Mouse (Mus musculus): ENCODE data around the gene Uvrag. TPM values are rescaled to one million over a fixed set of nuclear protein-coding genes. Genes with fewer than 3 reads are reported as not detected.
A peak's percentile ranks its signal among the peaks of the same experiment; 100 is the strongest.

Uvrag gene
- polyA plus RNA-seq, 1 experiment from 2014 or later, result 16.7 TPM

DNA sequence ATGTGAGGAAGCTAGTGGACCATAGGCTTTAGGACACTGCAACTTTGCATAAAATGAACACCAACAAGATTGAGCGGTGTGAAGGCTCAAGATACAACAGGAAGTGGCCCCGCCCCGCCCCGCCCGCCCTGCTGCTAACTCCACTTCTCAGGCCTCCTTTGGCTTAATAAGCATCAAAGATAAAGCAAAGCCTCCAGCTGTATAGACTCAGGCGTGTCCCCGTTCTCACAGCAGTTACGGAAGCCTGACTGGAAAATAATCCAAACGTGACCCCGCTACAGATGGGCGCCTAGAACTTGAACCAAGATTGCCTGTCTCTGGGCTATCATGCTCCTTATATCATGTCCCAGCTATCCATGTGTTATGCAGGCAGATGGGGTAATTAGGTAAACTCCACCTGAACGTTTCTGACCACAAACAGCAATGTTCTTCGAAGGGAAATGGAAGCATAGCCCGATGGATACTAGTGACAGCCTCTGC, 153.9 kb downstream of the Uvrag start:
- H3K27me3 ChIP-seq (ENCODE audit: control insufficient read depth, insufficient read depth, low read length), result no peaks in the 10 kb centered on the region
- H3K4me3 ChIP-seq (ENCODE audit: low read depth, low read length), result no peak overlapping the region
- H3K4me1 ChIP-seq (ENCODE audit: control insufficient read depth, insufficient read depth, low read length), result peaks cover 27% of the 10 kb centered on the region
- H3K9me3 ChIP-seq (replicated peaks; ENCODE audit: control insufficient read depth, low read length), result no peaks in the 10 kb centered on the region
- H3K27ac ChIP-seq (ENCODE audit: low read depth, low read length), result no peak overlapping the region
- no peaks in the 10 kb centered on the region for H3K36me3 ChIP-seq (ENCODE audit: control insufficient read depth, insufficient read depth, low read length)
- H3K4me2 ChIP-seq, result no peak overlapping the region
- ATAC-seq (replicated peaks; ENCODE audit: insufficient number of reproducible peaks, low FRiP score, low TSS enrichment), result no peak
- 82% methylated on average over 14 of the region's 14 CpGs for WGBS (ENCODE audit: insufficient replicate concordance)
- no peak overlapping the region for H3K9ac ChIP-seq (ENCODE audit: low read depth, low read length)

DNA sequence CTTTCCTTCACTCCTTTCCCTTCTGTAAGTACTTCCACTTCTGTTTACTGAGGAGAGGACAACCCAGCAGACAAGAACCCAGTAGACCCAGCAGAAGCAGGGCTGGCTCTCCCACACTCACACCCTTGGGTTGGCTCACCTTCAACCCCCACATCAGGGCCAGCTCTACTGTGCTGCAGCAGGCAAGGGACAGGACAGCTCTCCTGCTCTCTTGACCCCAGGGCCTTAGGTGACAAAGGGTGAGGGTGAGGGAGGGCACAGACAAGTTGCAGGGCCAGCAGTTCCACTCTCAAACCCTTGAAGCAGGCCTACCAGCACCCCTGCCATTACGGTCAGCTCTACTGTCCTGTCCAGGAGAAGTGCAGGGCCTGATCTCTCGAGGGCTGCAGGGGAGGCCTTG, 155.0 kb downstream of the Uvrag start:
- Histone ChIP-seq H3K27me3 (ENCODE audit: control insufficient read depth, insufficient read depth, low read length) (no peaks in the 10 kb centered on the region), H3K4me3 (ENCODE audit: low read depth, low read length) (no peak overlapping the region), H3K36me3 (ENCODE audit: control insufficient read depth, insufficient read depth, low read length) (no peaks in the 10 kb centered on the region), H3K4me2 (peak overlapping the region; percentile 14; the same call in 1 of the 2 replicates), H3K9ac (ENCODE audit: low read depth, low read length) (no peak overlapping the region), H3K9me3 (replicated peaks; ENCODE audit: control insufficient read depth, low read length) (no peaks in the 10 kb centered on the region), H3K4me1 (ENCODE audit: control insufficient read depth, insufficient read depth, low read length) (peaks cover 27% of the 10 kb centered on the region), H3K27ac (ENCODE audit: low read depth, low read length) (peak overlapping the region; percentile 87)
- ATAC-seq (replicated peaks; ENCODE audit: insufficient number of reproducible peaks, low FRiP score, low TSS enrichment), result no peak; the same call in 1 of the 2 replicates
- WGBS (ENCODE audit: insufficient replicate concordance), result 48% methylated on average over 2 of the region's 2 CpGs

DNA sequence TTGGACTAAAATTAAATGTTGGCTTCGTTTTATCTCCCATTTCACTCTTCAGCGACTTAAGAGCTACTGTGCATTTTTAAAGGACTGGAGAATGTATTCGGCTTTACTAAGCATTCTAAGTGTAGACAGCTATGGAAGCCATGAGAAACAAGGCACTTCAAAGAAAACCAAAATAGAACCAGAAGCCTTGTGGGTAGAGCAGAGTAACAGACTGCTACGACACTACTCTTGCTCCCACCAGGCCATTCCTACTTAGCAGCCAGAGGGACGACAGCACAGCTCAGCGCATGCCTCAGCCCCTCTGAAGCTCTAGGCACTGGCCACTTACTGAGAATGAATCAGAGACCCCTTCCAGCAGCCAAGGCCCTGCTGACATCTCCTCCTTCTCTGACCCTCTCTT, 155.5 kb downstream of the Uvrag start:
- Histone ChIP-seq H3K9ac (ENCODE audit: low read depth, low read length) (no peak overlapping the region), H3K4me1 (ENCODE audit: control insufficient read depth, insufficient read depth, low read length) (peaks cover 27% of the 10 kb centered on the region), H3K4me3 (ENCODE audit: low read depth, low read length) (no peak overlapping the region), H3K27me3 (ENCODE audit: control insufficient read depth, insufficient read depth, low read length) (no peaks in the 10 kb centered on the region), H3K9me3 (replicated peaks; ENCODE audit: control insufficient read depth, low read length) (no peaks in the 10 kb centered on the region), H3K4me2 (peak overlapping the region; percentile 37; the same call in 1 of the 2 replicates), H3K36me3 (ENCODE audit: control insufficient read depth, insufficient read depth, low read length) (no peaks in the 10 kb centered on the region), H3K27ac (ENCODE audit: low read depth, low read length) (peak overlapping the region; percentile 87)
- ATAC-seq (replicated peaks; ENCODE audit: insufficient number of reproducible peaks, low FRiP score, low TSS enrichment), result peak; percentile 65
- 48% methylated on average over 6 of the region's 6 CpGs for WGBS (ENCODE audit: insufficient replicate concordance)

DNA sequence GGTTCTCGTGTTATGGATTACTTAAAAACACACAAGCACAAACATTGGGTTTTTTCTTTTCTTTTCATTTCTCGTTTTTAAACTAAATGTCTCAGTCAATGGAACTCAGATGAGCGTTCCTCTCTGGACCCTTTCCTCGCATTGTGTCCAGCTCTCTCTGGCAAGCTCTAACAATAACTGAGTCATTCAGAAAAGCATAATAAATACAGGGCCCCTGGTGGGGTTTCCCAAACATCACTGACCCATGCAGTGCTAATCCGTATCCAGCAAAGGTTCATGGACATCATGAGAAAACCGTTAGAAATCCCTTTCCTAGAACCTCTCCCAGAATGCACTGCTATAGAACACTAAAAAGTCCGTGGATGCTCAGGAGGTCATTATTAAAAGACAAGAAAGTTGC, 156.6 kb downstream of the Uvrag start:
- WGBS (ENCODE audit: insufficient replicate concordance), result 76% methylated on average over 7 of the region's 7 CpGs
- H3K4me1 ChIP-seq (ENCODE audit: control insufficient read depth, insufficient read depth, low read length), result peaks cover 27% of the 10 kb centered on the region
- H3K27ac ChIP-seq (ENCODE audit: low read depth, low read length), result no peak overlapping the region

DNA sequence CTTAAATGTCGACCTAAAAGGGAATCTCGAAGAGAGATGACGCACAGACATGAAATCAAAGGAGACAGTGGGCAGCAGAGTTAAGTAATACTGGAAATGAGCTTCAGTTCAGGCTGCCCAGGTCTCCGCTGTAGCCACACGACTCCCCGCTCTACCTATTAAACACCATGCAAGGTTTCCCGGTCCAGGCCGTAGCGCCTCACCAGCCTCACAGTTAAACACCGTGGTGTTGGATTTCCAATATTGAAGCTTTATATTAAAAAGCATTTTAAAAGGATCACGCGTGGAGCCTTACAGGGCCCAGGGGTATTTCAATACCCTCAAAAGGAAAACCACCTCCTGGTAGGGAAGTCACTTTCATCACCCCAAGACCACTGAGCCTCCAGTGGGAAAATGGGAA, 157.9 kb downstream of the Uvrag start:
- Histone ChIP-seq H3K27me3 (ENCODE audit: control insufficient read depth, insufficient read depth, low read length) (no peaks in the 10 kb centered on the region), H3K4me1 (ENCODE audit: control insufficient read depth, insufficient read depth, low read length) (peaks cover 27% of the 10 kb centered on the region), H3K9ac (ENCODE audit: low read depth, low read length) (no peak overlapping the region), H3K36me3 (ENCODE audit: control insufficient read depth, insufficient read depth, low read length) (no peaks in the 10 kb centered on the region), H3K9me3 (replicated peaks; ENCODE audit: control insufficient read depth, low read length) (no peaks in the 10 kb centered on the region), H3K4me3 (ENCODE audit: low read depth, low read length) (no peak overlapping the region), H3K4me2 (no peak overlapping the region), H3K27ac (ENCODE audit: low read depth, low read length) (no peak overlapping the region)
- ATAC-seq (replicated peaks; ENCODE audit: insufficient number of reproducible peaks, low FRiP score, low TSS enrichment), result no peak
- 87% methylated on average over 12 of the region's 12 CpGs for WGBS (ENCODE audit: insufficient replicate concordance)

More for the DNA sequence above, 156.6 kb downstream of the Uvrag start:
- H3K9me3 ChIP-seq (replicated peaks; ENCODE audit: control insufficient read depth, low read length), result no peaks in the 10 kb centered on the region
- H3K36me3 ChIP-seq (ENCODE audit: control insufficient read depth, insufficient read depth, low read length), result no peaks in the 10 kb centered on the region
- H3K9ac ChIP-seq (ENCODE audit: low read depth, low read length), result no peak overlapping the region
- no peak overlapping the region for H3K4me2 ChIP-seq
- no peak overlapping the region for H3K4me3 ChIP-seq (ENCODE audit: low read depth, low read length)
- no peaks in the 10 kb centered on the region for H3K27me3 ChIP-seq (ENCODE audit: control insufficient read depth, insufficient read depth, low read length)
- ATAC-seq (replicated peaks; ENCODE audit: insufficient number of reproducible peaks, low FRiP score, low TSS enrichment), result no peak

DNA sequence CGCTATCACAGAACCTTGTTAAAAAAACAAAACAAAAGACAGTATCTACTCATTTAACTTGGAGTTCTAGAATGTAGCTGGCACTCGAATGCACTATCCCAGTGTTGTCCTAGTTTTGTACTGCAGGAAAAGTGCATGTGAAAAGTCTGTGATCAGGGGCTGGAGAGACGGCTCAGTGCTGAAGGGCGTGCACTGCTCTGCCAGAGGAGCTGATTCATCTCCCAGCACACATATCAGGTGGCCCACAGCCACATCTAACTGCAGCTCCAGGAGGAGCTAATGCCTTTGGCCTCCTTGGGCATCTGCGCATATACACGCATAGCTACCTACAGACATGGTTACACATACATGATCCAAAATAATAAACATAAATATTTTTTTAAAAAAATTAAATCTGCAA, 159.5 kb downstream of the Uvrag start:
- Histone ChIP-seq H3K27me3 (ENCODE audit: control insufficient read depth, insufficient read depth, low read length) (no peaks in the 10 kb centered on the region), H3K9me3 (replicated peaks; ENCODE audit: control insufficient read depth, low read length) (no peaks in the 10 kb centered on the region), H3K4me3 (ENCODE audit: low read depth, low read length) (no peak overlapping the region), H3K9ac (ENCODE audit: low read depth, low read length) (no peak overlapping the region), H3K4me1 (ENCODE audit: control insufficient read depth, insufficient read depth, low read length) (peaks cover 21% of the 10 kb centered on the region), H3K4me2 (no peak overlapping the region), H3K27ac (ENCODE audit: low read depth, low read length) (no peak overlapping the region), H3K36me3 (ENCODE audit: control insufficient read depth, insufficient read depth, low read length) (no peaks in the 10 kb centered on the region)
- no peak for ATAC-seq (replicated peaks; ENCODE audit: insufficient number of reproducible peaks, low FRiP score, low TSS enrichment)
- 75% methylated on average over 6 of the region's 6 CpGs for WGBS (ENCODE audit: insufficient replicate concordance)

DNA sequence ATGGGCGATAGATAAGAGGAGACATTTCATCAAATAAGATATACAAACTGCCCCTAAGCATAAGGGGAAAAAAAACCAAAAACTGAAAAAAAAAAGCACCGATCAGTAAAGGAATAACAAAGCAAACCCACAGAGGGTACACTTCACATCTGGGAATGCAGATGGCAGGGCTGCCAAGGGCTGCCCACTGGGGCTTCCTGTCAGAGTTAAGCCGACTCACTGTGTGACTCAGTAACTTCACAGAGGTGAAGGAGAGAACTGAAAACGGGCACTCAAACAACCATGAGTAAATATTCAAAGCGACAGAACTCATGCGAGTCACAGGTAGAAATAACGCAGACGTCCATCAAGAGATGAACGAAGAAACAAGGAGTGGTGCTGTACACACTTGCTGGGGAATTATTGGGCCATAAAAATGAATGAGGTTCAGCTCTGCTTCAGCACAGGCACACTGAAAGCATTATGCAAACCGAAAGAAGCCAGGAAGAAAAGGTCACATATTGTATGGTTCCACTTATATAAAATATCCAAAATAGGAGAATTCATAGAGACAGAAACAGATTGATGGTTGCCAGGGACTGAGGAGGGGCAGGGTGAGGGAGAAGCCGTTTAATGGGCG, 164.0 kb downstream of the Uvrag start:
- Histone ChIP-seq H3K9ac (ENCODE audit: low read depth, low read length) (no peak overlapping the region), H3K36me3 (ENCODE audit: control insufficient read depth, insufficient read depth, low read length) (no peaks in the 10 kb centered on the region), H3K4me1 (ENCODE audit: control insufficient read depth, insufficient read depth, low read length) (no peaks in the 10 kb centered on the region), H3K4me2 (no peak overlapping the region), H3K27ac (ENCODE audit: low read depth, low read length) (no peak overlapping the region), H3K4me3 (ENCODE audit: low read depth, low read length) (no peak overlapping the region), H3K27me3 (ENCODE audit: control insufficient read depth, insufficient read depth, low read length) (no peaks in the 10 kb centered on the region), H3K9me3 (replicated peaks; ENCODE audit: control insufficient read depth, low read length) (no peaks in the 10 kb centered on the region)
- 86% methylated on average over 12 of the region's 12 CpGs for WGBS (ENCODE audit: insufficient replicate concordance)
- ATAC-seq (replicated peaks; ENCODE audit: insufficient number of reproducible peaks, low FRiP score, low TSS enrichment), result no peak

DNA sequence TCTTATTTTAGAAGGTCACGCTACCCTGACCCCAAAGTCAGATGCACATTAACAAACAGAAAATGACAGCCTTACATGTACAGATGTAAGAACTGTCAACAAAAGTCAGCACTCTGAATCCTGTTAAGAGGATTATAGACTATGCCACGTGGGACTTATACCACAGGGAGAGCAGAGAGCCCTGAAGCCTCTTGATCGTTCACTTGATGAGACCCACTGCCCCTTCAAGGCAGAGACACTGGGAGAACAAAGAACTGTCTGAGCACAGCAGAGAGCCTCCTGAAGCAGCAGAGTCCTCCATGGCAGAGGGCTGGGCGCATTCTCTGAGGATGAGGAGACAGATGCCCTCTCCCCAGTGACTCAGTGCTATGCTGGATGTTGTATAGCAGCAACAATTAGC, 166.4 kb downstream of the Uvrag start:
- no peak for ATAC-seq (replicated peaks; ENCODE audit: insufficient number of reproducible peaks, low FRiP score, low TSS enrichment)
- Histone ChIP-seq H3K9me3 (replicated peaks; ENCODE audit: control insufficient read depth, low read length) (no peaks in the 10 kb centered on the region), H3K4me3 (ENCODE audit: low read depth, low read length) (no peak overlapping the region), H3K27me3 (ENCODE audit: control insufficient read depth, insufficient read depth, low read length) (no peaks in the 10 kb centered on the region), H3K4me1 (ENCODE audit: control insufficient read depth, insufficient read depth, low read length) (no peaks in the 10 kb centered on the region), H3K4me2 (no peak overlapping the region), H3K36me3 (ENCODE audit: control insufficient read depth, insufficient read depth, low read length) (no peaks in the 10 kb centered on the region), H3K9ac (ENCODE audit: low read depth, low read length) (no peak overlapping the region), H3K27ac (ENCODE audit: low read depth, low read length) (no peak overlapping the region)
- WGBS (ENCODE audit: insufficient replicate concordance), result 59% methylated on average over 4 of the region's 4 CpGs

DNA sequence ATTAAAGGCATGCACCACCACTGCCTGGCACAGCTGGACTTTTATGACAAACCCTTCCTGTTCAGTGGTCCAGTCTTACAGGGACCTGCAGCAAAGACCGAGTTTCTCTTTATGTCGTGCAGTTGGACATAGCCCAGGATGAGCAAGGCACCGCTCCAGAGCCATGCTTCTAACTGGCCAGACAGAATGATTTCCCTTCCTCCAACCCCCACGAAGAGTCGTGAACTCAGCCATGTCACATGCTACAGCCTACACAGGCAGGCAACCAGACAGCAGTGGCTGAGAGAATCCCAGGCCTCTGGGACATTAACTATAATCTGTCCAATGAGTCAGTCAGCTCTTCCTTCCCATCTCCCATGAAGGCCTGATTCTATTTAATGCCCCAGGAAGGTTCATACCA, 170.2 kb downstream of the Uvrag start:
- Histone ChIP-seq H3K4me2 (no peak overlapping the region), H3K36me3 (ENCODE audit: control insufficient read depth, insufficient read depth, low read length) (no peaks in the 10 kb centered on the region; the same call in 1 of the 2 replicates), H3K9ac (ENCODE audit: low read depth, low read length) (no peak overlapping the region), H3K4me1 (ENCODE audit: control insufficient read depth, insufficient read depth, low read length) (peaks cover 13% of the 10 kb centered on the region), H3K27ac (ENCODE audit: low read depth, low read length) (no peak overlapping the region), H3K9me3 (replicated peaks; ENCODE audit: control insufficient read depth, low read length) (no peaks in the 10 kb centered on the region), H3K27me3 (ENCODE audit: control insufficient read depth, insufficient read depth, low read length) (no peaks in the 10 kb centered on the region), H3K4me3 (ENCODE audit: low read depth, low read length) (no peak overlapping the region)
- ATAC-seq (replicated peaks; ENCODE audit: insufficient number of reproducible peaks, low FRiP score, low TSS enrichment), result no peak
- 82% methylated on average over 5 of the region's 5 CpGs for WGBS (ENCODE audit: insufficient replicate concordance)

All from heart, embryonic 11.5 days (tissue).